Mouse (Mus musculus) Patski (cell line): ENCODE measurements at regions not wholly inside any gene's neighbourhood (a gene's known extent, or its start where the extent isn't known, plus 50 kb on each side); places are given as distances from the start of the nearest gene placed in this dataset.
A peak's percentile ranks its signal among the peaks of the same experiment; 100 is the strongest.
"Not testable (repeated sequence)": the region's sequence is repeated elsewhere in the genome, so short reads cannot be mapped to it uniquely, and the experiment has no call there.

Experiments used
- ATAC-seq: fragments of 100-300 bp; one replicate; pipeline ENCODE4 v1.8.0; 2021
- CTCF ChIA-PET: fragments of 350-600 bp; sonication (Branson Sonifier 250); formaldehyde crosslinking; loops from one replicate; lab custom pipeline; 2022; ENCODE audit warnings: inconsistent platforms; lab: Charles Lee
- POLR2A ChIA-PET: fragments of 350-600 bp; sonication (Branson Sonifier 250); formaldehyde crosslinking; loops from one replicate; lab custom pipeline; 2022; ENCODE audit warnings: antibody characterized with exemption, inconsistent platforms; lab: Charles Lee
- DNase-seq: peaks from one replicate; pipeline ENCODE4 v3.0.0-alpha.2; 2011; ENCODE audit warnings: low read depth, low spot score
- H3K27me3 ChIP-seq: fragments of 371-371 bp; one replicate; pipeline ENCODE4 v1.5.1; 2021
- CTCF ChIP-seq: fragments of 100-300 bp; IDR thresholded peaks from one replicate; pipeline ENCODE4 v1.5.1; 2021
- in situ Hi-C: fragments of 300-500 bp; cut with MboI; formaldehyde crosslinking; loops from 3 replicates; pipeline ENCODE4 v1.11.1; 2018; ENCODE audit warnings: low pct_unique_long_range_greater_than_20kb, mixed read lengths

DNA sequence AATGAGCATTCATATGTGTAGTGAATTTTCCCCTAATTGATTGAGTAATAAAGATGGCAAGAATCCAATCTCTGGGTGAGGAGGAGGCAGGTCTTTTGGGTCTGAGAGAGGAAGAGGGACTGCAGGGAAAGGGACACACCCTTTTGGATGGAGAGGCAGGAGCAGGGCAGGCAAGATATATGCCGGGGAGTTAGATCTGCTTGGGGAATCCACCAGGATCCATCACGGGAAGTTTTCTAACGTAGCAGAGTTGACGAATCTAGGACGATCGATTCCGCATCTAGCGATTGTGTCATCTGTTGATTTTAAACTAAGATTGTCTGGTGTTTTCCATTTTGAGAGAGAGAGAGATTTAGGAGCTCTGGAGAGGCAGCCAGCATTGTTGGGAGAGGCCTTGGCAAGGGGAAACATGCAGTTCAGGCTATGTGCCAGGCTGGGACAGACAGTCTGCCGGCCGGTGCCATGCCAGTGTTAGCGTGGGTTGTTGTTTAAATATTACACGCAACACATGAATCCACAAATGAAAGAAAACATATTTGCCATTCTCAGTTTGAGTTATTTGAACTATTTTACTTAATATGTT lies 1843.6 kb downstream of the 9330182O14Rik start:
- H3K27me3 ChIP-seq: peaks cover 8% of the 10 kb centered on the region
- TF ChIP-seq CTCF: no peak
- ChIA-PET CTCF (no interaction called here), POLR2A (no interaction called here)
- in situ Hi-C loops: loop anchor here (10.0 to 25.0 kb wide), 2 partner anchors 793 to 935 kb away; no protein-coding TSS in a partner anchor
- DNase-seq (no peak), ATAC-seq (no peak)

DNA sequence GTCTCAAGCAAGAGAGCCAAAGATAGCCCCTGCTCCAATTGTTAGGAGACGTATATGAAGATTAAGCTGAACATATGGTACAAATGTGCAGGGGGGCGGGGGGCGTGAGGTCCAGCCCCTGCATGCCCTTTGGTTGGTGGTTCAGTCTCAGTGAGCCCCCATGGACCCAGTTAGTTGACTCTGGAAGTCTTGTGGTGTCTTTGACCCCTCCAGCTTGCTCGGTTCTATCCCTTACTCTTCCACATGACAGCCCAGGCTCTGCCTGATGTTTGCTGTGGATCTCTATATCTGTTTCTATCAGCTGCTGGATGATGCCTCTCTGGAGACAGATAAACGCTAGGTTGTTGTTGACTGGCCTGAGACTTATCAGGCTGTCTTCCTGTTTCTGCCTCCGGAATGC lies 1849.1 kb downstream of the 9330182O14Rik start:
- ChIA-PET POLR2A (no interaction called here), CTCF (no interaction called here)
- in situ Hi-C loops: loop anchor here (25.0 kb wide), 1 partner anchor 929 kb away; no protein-coding TSS in a partner anchor
- ATAC-seq (no peak), DNase-seq (no peak)
- no peak for TF ChIP-seq CTCF
- peaks cover 8% of the 10 kb centered on the region for H3K27me3 ChIP-seq

DNA sequence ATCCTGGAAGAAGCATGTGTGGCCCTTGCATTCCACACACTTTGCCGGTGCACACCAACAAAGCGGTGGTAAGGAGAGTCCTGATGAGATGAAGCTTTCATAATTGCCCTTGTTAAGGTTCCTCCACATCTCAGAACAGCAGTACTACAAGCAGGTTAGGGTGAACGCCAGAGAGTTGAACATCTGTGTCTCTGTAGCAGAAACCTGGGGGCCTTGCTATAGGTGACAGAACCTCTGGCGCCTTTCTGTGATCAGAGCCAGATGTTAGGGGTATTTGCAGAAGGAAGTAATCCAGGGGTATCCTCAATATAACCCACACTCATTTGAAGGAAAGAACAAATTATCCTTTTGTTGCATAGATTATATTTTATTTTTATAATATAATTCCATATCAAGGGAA lies 1850.1 kb downstream of the 9330182O14Rik start:
- DNase-seq: no peak
- in situ Hi-C loops: loop anchor here (25.0 kb wide), 1 partner anchor 928 kb away; no protein-coding TSS in a partner anchor
- POLR2A ChIA-PET: interaction anchor here (0.6 kb wide), 1 partner anchor 103 kb away, joined by 3 read pairs; no protein-coding TSS in a partner anchor

DNA sequence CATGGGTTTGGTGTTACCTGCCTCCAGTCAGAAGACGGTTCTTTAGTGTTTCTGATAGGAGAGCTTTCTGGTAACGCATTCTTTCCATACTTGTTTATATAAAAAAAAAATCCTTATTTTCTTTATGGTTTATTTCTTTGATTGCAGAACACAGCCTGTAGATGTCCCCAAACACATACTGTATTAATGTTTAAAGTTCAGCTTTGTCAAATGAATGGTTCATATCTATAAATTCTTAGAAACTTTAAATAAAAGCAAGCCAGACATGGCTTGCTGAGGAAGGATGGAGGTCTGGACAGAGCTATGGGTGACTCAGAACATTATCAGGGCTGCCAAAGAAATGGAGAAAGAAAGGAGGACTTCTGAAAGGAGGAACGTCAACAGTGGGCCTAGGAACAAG lies 1852.1 kb downstream of the 9330182O14Rik start:
- in situ Hi-C loops: loop anchor here (25.0 kb wide), 1 partner anchor 926 kb away; no protein-coding TSS in a partner anchor
- ATAC-seq: no peak
- DNase-seq: no peak
- POLR2A ChIA-PET: no interaction called here
- no peaks in the 10 kb centered on the region for H3K27me3 ChIP-seq
- no peak for TF ChIP-seq CTCF
- CTCF ChIA-PET: interaction anchor here (1.1 to 1.5 kb wide), 2 partner anchors 10 to 928 kb away, joined by 3 read pairs; no protein-coding TSS in a partner anchor

More for the DNA sequence above, 1850.1 kb downstream of the 9330182O14Rik start:
- CTCF ChIA-PET: no interaction called here
- H3K27me3 ChIP-seq: peaks cover 8% of the 10 kb centered on the region
- TF ChIP-seq CTCF: no peak
- ATAC-seq: no peak

DNA sequence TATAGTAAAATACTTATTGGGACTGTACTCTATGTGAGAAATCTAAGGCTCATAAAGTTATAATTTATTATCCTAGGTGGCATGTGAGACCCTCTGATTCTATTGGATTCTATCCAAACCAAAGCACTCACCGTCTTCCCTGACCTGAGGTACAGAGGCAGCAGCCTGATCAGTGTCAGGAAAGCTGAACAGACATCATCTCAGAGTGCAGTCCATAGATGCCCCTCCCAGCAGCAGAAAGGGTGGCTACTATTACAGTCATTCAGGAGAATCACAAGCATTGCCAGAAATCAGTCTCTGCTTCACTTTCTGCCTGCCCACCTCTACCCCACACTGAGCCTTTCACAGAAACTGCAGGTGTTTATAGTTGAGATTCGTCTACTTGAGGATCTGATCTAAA lies 1854.9 kb downstream of the 9330182O14Rik start:
- in situ Hi-C loops: loop anchor here (25.0 kb wide), 1 partner anchor 923 kb away; no protein-coding TSS in a partner anchor
- DNase-seq (no peak), ATAC-seq (no peak)
- TF ChIP-seq CTCF: no peak
- ChIA-PET POLR2A (no interaction called here), CTCF (no interaction called here)
- H3K27me3 ChIP-seq: no peaks in the 10 kb centered on the region

DNA sequence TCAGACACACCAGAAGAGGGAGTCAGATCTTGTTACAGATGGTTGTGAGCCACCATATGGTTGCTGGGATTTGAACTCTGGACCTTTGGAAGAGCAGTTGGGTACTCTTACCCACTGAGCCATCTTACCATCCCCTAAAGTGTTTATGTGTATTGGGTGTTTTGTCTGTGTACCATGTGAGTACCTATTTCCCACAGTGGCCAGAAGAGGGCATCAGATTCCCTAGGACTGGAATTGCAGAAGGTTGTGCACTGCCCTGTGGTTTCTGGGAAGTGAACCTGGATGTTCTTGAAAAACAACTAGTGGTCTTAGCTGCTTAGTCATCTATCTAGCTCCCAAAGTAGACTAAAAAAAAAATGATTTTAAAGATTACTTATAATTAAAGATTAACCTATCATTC lies 1857.7 kb downstream of the 9330182O14Rik start:
- ATAC-seq (no peak), DNase-seq (no peak)
- TF ChIP-seq CTCF: peak; percentile 31
- ChIA-PET CTCF (no interaction called here), POLR2A (no interaction called here)
- H3K27me3 ChIP-seq: no peaks in the 10 kb centered on the region
- in situ Hi-C loops: loop anchor here (25.0 kb wide), 1 partner anchor 920 kb away; no protein-coding TSS in a partner anchor

DNA sequence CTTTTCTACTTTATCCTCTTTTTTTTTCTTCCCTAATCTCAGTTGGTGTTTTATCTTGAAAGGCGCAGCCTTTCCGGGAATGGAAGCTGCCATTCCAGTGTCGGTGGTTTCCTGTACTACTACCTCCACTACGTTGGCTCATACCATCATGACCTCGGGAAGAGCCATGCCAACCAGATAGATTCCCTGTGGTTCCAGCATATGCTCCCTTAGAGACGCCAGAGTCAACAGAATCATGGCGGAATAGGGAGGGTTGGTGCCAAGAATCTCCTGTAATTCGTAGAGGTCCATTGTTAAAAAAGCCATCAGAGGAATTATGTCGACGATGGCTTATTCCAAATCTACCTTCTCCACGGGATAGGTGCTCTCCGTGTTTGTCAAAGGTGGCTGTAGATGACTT lies 1898.1 kb downstream of the 9330182O14Rik start:
- CTCF ChIA-PET, H3K27me3 ChIP-seq, in situ Hi-C loops, ATAC-seq, DNase-seq, POLR2A ChIA-PET: not testable (repeated sequence)

DNA sequence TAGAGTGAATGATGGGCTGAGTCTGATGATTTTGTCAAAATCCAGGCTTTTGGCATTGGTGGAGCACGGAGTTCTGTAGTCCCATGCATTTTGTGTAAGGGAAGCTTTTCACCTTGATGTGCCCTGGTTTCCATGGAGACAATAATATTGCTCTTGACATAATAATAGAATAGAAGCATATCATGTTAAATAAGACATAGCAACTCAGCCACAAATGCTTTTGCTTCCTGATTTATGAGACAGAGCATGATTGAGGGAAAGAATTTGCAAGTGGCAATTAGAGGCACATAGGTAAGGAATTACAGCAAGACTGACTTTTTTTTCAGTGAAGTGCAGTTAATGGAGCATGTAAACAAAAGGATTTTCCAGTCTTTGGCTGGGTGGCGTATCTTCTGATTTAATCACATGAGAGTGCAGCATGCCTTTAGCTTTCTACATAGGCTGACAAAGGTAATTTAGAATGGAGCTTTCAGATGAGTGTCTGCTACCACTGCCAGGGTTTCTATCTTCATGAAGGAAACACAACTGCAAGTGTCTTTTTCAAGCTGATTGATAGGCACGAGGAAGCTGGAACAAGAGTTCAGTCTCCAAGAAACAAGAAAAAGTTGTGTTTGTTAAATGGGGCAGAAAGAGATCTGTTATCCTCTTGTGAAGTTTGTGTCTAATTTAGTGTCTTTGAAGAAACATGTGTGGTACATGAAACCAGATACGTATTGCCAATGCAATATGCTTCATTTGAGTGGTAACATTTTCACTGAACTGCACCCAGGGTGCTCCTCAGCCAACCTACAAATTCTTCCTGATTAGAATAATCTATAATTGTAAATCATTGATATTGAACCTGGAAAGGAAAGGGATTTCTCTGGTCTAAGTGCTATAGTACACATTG lies 1913.2 kb downstream of the 9330182O14Rik start:
- DNase-seq (peak; percentile 20), ATAC-seq (peak; percentile 39)
- ChIA-PET CTCF (interaction anchor here (1.3 kb wide), 1 partner anchor 17 kb away, joined by 3 read pairs; no protein-coding TSS in a partner anchor), POLR2A (no interaction called here)
- no peak for TF ChIP-seq CTCF
- H3K27me3 ChIP-seq: peaks cover 5% of the 10 kb centered on the region
- in situ Hi-C loops: no loop called here

DNA sequence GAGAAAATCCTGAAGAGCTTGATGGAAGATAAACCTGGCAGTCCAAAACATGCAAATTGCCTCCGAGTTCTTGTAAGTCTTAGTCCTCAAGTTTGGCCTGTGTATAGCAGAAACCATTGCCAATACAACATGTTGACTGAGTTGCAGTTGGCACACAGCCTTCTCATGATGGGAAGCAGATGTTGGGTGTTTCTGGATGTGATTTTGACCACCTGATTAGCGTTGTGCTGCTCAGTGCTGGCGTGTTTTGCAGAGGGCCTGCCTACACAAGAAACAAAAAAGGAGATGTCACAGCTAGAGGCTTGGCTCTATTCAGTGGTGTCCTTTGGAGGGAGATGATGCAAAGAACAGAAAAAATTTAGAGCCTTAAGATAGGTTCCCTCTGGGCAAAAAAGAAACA lies 1922.6 kb downstream of the 9330182O14Rik start:
- H3K27me3 ChIP-seq: no peaks in the 10 kb centered on the region
- in situ Hi-C loops: no loop called here
- no peak for ATAC-seq
- ChIA-PET CTCF (no interaction called here), POLR2A (no interaction called here)
- TF ChIP-seq CTCF: no peak
- no peak for DNase-seq

DNA sequence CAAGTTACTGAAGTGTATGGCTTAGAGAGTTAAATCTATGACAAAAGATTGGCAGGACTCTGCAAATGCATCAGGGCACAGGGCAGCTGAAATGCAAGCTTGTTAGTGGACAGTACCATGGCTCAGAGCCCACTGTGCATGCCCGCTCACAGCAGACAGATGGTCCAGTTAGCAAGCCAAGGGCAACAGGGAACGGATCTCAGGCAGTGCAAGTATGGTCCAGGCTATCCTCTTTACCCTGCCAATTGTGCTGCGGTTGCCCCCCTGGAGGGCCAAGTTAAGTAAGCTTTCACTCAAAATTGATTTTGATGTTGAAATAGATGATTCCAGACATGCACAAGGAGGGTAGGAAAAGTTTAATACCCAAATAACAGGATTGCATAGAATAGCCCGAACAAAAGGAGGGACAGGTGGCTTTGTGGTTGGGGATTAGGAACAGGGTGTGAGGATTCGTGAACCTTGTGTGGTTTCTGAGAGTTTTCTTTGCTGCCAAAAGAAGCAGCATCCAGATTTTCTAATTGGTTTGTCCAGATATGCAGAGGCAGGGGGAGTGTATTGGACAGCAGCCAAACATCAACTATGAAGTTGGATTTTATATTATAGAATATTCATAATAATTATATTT lies 1934.2 kb downstream of the 9330182O14Rik start:
- in situ Hi-C loops: no loop called here
- CTCF ChIA-PET: no interaction called here
- DNase-seq: no peak

More for the DNA sequence above, 1934.2 kb downstream of the 9330182O14Rik start:
- TF ChIP-seq CTCF: no peak
- POLR2A ChIA-PET: no interaction called here
- no peak for ATAC-seq
- H3K27me3 ChIP-seq: no peaks in the 10 kb centered on the region
